Mouse (Mus musculus) liver, adult 2 months (tissue): ENCODE data around the gene Ccdc85c.

Experiments
- CTCF ChIP-seq: fragments of 200-500 bp; IDR thresholded peaks from 2 replicates; pipeline ENCODE4 v1.5.1; 2011; ENCODE audit warnings: low read depth, low read length, control low read depth
- POLR2A ChIP-seq: fragments of 200-500 bp; IDR thresholded peaks from 2 replicates; pipeline ENCODE4 v1.6.1; 2011; ENCODE audit warnings: low read length, control low read depth; ENCODE audit not compliant: insufficient read depth; ENCODE audit errors: extremely low read depth

DNA sequence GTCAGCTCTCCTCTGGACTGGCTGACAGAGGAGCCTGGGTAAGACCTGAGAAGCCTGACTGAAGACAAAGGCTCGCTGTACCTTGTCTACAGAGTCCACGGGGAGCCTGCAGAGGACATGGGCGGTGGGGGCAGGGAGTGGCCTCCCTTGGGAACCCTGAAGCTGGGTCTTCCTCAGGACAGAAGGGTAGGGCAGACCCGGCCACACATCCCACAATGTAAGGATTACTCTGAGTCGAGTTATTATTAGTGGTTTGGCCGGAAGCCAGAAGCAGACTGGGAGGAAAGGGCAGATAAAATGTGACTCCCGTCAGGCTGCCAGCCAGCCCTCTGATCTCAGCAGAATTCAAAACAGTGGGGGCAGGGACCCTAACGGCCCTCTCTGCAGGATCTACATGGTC, 30.4 kb downstream of the Ccdc85c start:
- TF ChIP-seq CTCF, result no peak
- no peak for TF ChIP-seq POLR2A
